Mouse (Mus musculus) stomach, postnatal 0 days (tissue): Measurements from ENCODE around the gene Fam3c. TPM values are rescaled to one million over a fixed set of nuclear protein-coding genes. Genes with fewer than 3 reads are reported as not detected.
"Not testable (repeated sequence)": the region's sequence is repeated elsewhere in the genome, so short reads cannot be mapped to it uniquely, and the experiment has no call there.

ENCODE experiments used
- ATAC-seq: fragments of 200-750 bp; cut with Nextera tagmentation; 2 replicates; pipeline ENCODE4 v1.8.0; 2017; ENCODE audit not compliant: low FRiP score, low TSS enrichment
- DNase-seq: peaks from one replicate; pipeline ENCODE4 v3.0.0-alpha.2; 2016; ENCODE audit warnings: low spot score
- H3K27ac ChIP-seq: fragments of 300-500 bp; sonication (generic); replicated peaks from 2 replicates; pipeline ENCODE4 v1.5.1; 2014; ENCODE audit warnings: mild to moderate bottlenecking, control low read depth
- H3K27me3 ChIP-seq: fragments of 300-500 bp; sonication (generic); 2 replicates; pipeline ENCODE4 v1.6.1; 2014; ENCODE audit warnings: low read length; ENCODE audit not compliant: control insufficient read depth, insufficient read depth
- H3K36me3 ChIP-seq: fragments of 300-500 bp; sonication (generic); 2 replicates; pipeline ENCODE4 v1.6.1; 2014; ENCODE audit warnings: low read length, mixed read lengths; ENCODE audit not compliant: control insufficient read depth, insufficient read depth
- H3K4me1 ChIP-seq: fragments of 300-500 bp; sonication (generic); replicated peaks from 2 replicates; pipeline ENCODE4 v1.6.1; 2014; ENCODE audit warnings: antibody characterized with exemption; ENCODE audit not compliant: control insufficient read depth, insufficient read depth
- H3K4me2 ChIP-seq: fragments of 300-500 bp; sonication (generic); replicated peaks from 2 replicates; pipeline ENCODE4 v1.6.1; 2014; ENCODE audit warnings: low read depth, mild to moderate bottlenecking, control low read depth, moderate library complexity
- H3K4me3 ChIP-seq: fragments of 300-500 bp; sonication (generic); 2 replicates; pipeline ENCODE4 v1.5.1; 2014; ENCODE audit warnings: low read depth, low read length, control low read depth
- H3K9ac ChIP-seq: fragments of 300-500 bp; sonication (generic); 2 replicates; pipeline ENCODE4 v1.6.1; 2014; ENCODE audit warnings: mild to moderate bottlenecking, low read length, control low read depth, mixed read lengths
- H3K9me3 ChIP-seq: fragments of 300-500 bp; sonication (generic); 2 replicates; pipeline ENCODE4 v1.6.1; 2016; ENCODE audit warnings: low read length; ENCODE audit not compliant: control insufficient read depth
- CTCF ChIP-seq: IDR thresholded peaks from 2 replicates; pipeline ENCODE4 v1.5.1; 2016; ENCODE audit warnings: antibody characterized with exemption, low read depth, mild to moderate bottlenecking, moderate library complexity
- EP300 ChIP-seq: optimal IDR thresholded peaks from 2 replicates; pipeline ENCODE3; 2016; ENCODE audit warnings: antibody characterized with exemption
- WGBS: fragments of 180-500 bp; shearing (Covaris S2); extraction: QIAGEN DNeasy Blood & Tissue Kit; methylation state at CpG from one replicate; pipeline ENCODE4 v1.1.7; 2014; 5-methylcytosine and 5-hydroxymethylcytosine counted together
- polyA plus RNA-seq: library from polyadenylated mRNA; unstranded; fragments of >200 nt; fragmentation: Nextera tagmentation; extraction: Ambion mirVana; gene quantifications from 2 replicates; pipeline ENCODE4 v1.2.1, GENCODE M21; 2015

The Fam3c gene
- polyA plus RNA-seq, 1 experiment from 2014 or later = 99.4 TPM

DNA sequence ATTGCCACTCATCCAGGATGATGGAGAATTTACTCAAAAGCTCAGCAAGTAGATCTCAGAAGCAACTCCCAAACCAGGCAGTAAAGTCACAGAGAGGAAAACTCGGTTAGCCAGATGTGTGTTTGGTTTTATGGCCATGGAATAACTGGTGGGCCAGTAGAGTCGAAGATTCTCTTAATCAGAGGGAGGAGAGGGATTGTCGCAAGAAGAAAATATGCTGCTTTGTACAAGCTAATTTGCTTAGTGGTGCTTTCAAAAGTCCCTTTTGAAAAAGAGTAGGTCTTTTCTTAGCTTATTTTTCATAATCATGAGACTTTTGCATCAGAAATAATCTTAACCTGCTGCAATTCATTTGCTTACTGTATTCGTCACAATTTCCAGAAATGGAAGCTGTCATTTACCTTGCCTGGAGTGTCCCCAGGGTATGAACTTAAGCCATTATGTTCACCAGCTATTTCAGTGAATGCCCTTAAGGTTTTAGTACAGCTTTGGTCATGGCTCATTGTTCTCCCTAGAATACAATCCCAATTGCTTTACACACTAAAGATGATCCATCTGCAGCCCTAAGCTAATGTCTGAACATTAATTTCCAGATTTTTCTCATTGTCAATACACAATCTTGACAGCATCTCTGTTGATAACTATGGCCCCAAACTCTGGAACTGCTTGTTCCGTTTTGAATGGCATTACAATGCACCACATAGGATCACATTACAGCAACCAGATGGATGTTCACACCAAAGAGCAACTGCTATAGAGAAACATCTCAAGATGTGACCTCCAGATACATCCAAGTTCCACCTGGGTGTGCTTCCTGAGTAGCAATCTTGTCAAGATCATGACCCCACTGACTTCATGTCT lies 88.0 kb downstream of the Fam3c start:
- H3K4me3 ChIP-seq = no peak overlapping the region
- no peaks in the 10 kb centered on the region for H3K4me1 ChIP-seq
- no peaks in the 10 kb centered on the region for H3K27me3 ChIP-seq
- H3K27ac ChIP-seq = no peak overlapping the region
- TF ChIP-seq CTCF = no peak
- no peak for TF ChIP-seq EP300
- ATAC-seq (no peak), DNase-seq (no peak)
- no peaks in the 10 kb centered on the region for H3K36me3 ChIP-seq
- H3K4me2 ChIP-seq = no peak overlapping the region
- WGBS = 76% methylated on average over 5 of the region's 5 CpGs
- no peaks in the 10 kb centered on the region for H3K9me3 ChIP-seq
- no peak overlapping the region for H3K9ac ChIP-seq

- H3K4me3 ChIP-seq = no peak overlapping the region
- H3K9ac ChIP-seq = no peak overlapping the region
- H3K36me3 ChIP-seq = no peaks in the 10 kb centered on the region
- no peaks in the 10 kb centered on the region for H3K9me3 ChIP-seq
- no peak for DNase-seq
- H3K27ac ChIP-seq = no peak overlapping the region
- H3K4me2 ChIP-seq = no peak overlapping the region
- no peaks in the 10 kb centered on the region for H3K4me1 ChIP-seq
- TF ChIP-seq CTCF (no peak), EP300 (no peak)
- ATAC-seq = no peak
- no peaks in the 10 kb centered on the region for H3K27me3 ChIP-seq
- WGBS = 82% methylated on average over 4 of the region's 4 CpGs
These were observed 90.0 kb downstream of the Fam3c start for GRCm38 (mm10) chr6:22266018-22266417.

GRCm38 (mm10) chr6:22264094-22264493 lies 91.9 kb downstream of the Fam3c start:
- not testable (repeated sequence) for H3K4me3 ChIP-seq, H3K27ac ChIP-seq, H3K9me3 ChIP-seq, H3K36me3 ChIP-seq, H3K4me1 ChIP-seq, ATAC-seq, H3K27me3 ChIP-seq, H3K4me2 ChIP-seq, H3K9ac ChIP-seq, DNase-seq
- WGBS = 83% methylated on average over 8 of the region's 8 CpGs

- DNase-seq (no peak), ATAC-seq (peak; percentile 64; the same call in 1 of the 2 replicates)
- Histone ChIP-seq H3K4me3 (no peak overlapping the region), H3K27me3 (no peaks in the 10 kb centered on the region), H3K36me3 (no peaks in the 10 kb centered on the region), H3K9ac (no peak overlapping the region), H3K4me2 (no peak overlapping the region), H3K4me1 (no peaks in the 10 kb centered on the region), H3K27ac (no peak overlapping the region), H3K9me3 (no peaks in the 10 kb centered on the region)
- no peak for TF ChIP-seq CTCF
- TF ChIP-seq EP300 = no peak
- 51% methylated on average over 4 of the region's 4 CpGs for WGBS
These were observed 93.5 kb downstream of the Fam3c start for GRCm38 (mm10) chr6:22262519-22262918.

DNA sequence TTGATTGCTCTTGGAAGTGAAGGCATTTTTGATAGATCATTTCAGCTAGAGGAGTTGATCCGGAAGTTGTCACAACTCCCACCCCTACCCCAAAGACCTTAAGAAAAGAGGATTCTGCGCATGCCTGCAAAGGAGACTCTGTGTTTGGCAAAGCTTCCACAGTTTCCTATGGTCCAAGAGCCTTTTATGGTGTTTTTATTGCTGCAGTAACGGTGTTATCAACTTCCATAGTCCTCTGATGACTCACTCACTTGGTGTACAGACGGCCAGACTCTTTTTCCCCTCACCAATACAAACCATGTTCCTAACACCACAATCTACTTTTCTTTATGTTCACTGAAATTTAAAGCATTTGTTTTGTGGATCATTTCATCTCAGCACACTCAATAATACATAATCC lies 97.3 kb downstream of the Fam3c start:
- no peak overlapping the region for H3K4me2 ChIP-seq
- 54% methylated on average over 4 of the region's 4 CpGs for WGBS
- TF ChIP-seq EP300 (no peak), CTCF (no peak)
- DNase-seq (no peak), ATAC-seq (no peak)
- H3K27me3 ChIP-seq = no peaks in the 10 kb centered on the region
- no peaks in the 10 kb centered on the region for H3K9me3 ChIP-seq
- no peak overlapping the region for H3K27ac ChIP-seq
- H3K4me1 ChIP-seq = no peaks in the 10 kb centered on the region
- no peaks in the 10 kb centered on the region for H3K36me3 ChIP-seq
- H3K9ac ChIP-seq = no peak overlapping the region
- no peak overlapping the region for H3K4me3 ChIP-seq

Other genes starting within 250 kb of the Fam3c start
- gene Wnt16, start 68.0 kb downstream of the Fam3c start, polyA plus RNA-seq = 4.5 and 8.1 TPM in 2 replicates